Mouse (Mus musculus) olfactory bulb, adult 2 months (tissue): ENCODE measurements around the gene Rab30.

Experiments used
- CTCF ChIP-seq: fragments of 200-500 bp; IDR thresholded peaks from 2 replicates; pipeline ENCODE4 v1.5.1; 2012; ENCODE audit warnings: low read depth, mild to moderate bottlenecking, low read length, moderate library complexity; ENCODE audit not compliant: insufficient read depth
- POLR2A ChIP-seq: fragments of 200-500 bp; IDR thresholded peaks from 2 replicates; pipeline ENCODE4 v1.6.1; 2012; ENCODE audit warnings: mild to moderate bottlenecking, low read depth, low read length, moderate library complexity; ENCODE audit not compliant: insufficient read depth

GRCm38 (mm10) chr7:92827981-92828380 is 86.6 kb downstream of the Rab30 start:
- no peak for TF ChIP-seq POLR2A
- no peak for TF ChIP-seq CTCF
